Mouse (Mus musculus) kidney, adult 2 months (tissue): ENCODE results near the gene Sod2. TPM values are rescaled to one million over a fixed set of nuclear protein-coding genes. Genes with fewer than 3 reads are reported as not detected.
"Not testable (repeated sequence)": the region's sequence is repeated elsewhere in the genome, so short reads cannot be mapped to it uniquely, and the experiment has no call there.

Experiments used
- DNase-seq: peaks from one replicate; pipeline ENCODE4 v3.0.0; 2021
- H3K27ac ChIP-seq: fragments of 200-500 bp; 2 replicates; pipeline ENCODE4 v1.5.1; 2012; ENCODE audit warnings: low read depth, low read length, control low read depth, inconsistent platforms; ENCODE audit not compliant: insufficient read depth
- H3K27me3 ChIP-seq: fragments of 200-500 bp; replicated peaks from 2 replicates; pipeline ENCODE4 v1.6.1; 2012; ENCODE audit warnings: mild to moderate bottlenecking, moderate library complexity, low read length, inconsistent platforms; ENCODE audit not compliant: control insufficient read depth, insufficient read depth
- H3K36me3 ChIP-seq: fragments of 200-500 bp; 2 replicates; pipeline ENCODE4 v1.6.1; 2012; ENCODE audit warnings: mild to moderate bottlenecking, moderate library complexity, low read length, inconsistent platforms; ENCODE audit not compliant: control insufficient read depth, insufficient read depth
- H3K4me1 ChIP-seq: fragments of 200-500 bp; 2 replicates; pipeline ENCODE4 v1.6.1; 2011; ENCODE audit warnings: low read length; ENCODE audit not compliant: control insufficient read depth, insufficient read depth
- H3K4me3 ChIP-seq: fragments of 200-500 bp; 2 replicates; pipeline ENCODE4 v1.5.1; 2011; ENCODE audit warnings: mild to moderate bottlenecking, low read depth, low read length, control low read depth; ENCODE audit not compliant: insufficient read depth
- CTCF ChIP-seq: fragments of 200-500 bp; conservative IDR thresholded peaks from 2 replicates; pipeline ENCODE4 v1.5.1; 2011; ENCODE audit warnings: low read depth, mild to moderate bottlenecking, control low read depth, low read length, moderate library complexity, mixed read lengths; ENCODE audit not compliant: insufficient read depth, insufficient read length
- POLR2A ChIP-seq: fragments of 200-500 bp; IDR thresholded peaks from one replicate; pipeline ENCODE4 v1.6.1; 2011; ENCODE audit warnings: low read depth, low read length, control low read depth
- WGBS: fragments of 180-500 bp; shearing (Covaris S2); methylation state at CpG from one replicate; pipeline ENCODE4 v1.1.7; 2018; 5-methylcytosine and 5-hydroxymethylcytosine counted together
- polyA plus RNA-seq: library from polyadenylated mRNA; depleted of rRNA; stranded (reverse); fragments of >200 nt; gene quantifications from 2 replicates; pipeline ENCODE4 v1.2.3, GENCODE M21; 2012

Gene Sod2
- polyA plus RNA-seq, 1 experiment, result 731 TPM

GRCm38 (mm10) chr17:13008528-13008927 lies 1.9 kb downstream of the Sod2 start:
- DNase-seq, result peak; percentile 71
- TF ChIP-seq POLR2A, result no peak
- TF ChIP-seq CTCF, result no peak
- Histone ChIP-seq H3K27me3 (no peaks in the 10 kb centered on the region), H3K4me3 (peak overlapping the region; percentile 92), H3K27ac (peak overlapping the region; percentile 95), H3K36me3 (peaks cover 6% of the 10 kb centered on the region), H3K4me1 (0 out of 2 replicates have a peak, but pooled peaks cover 3% of the 10 kb centered on the region)
- WGBS, result 2% methylated on average over 10 of the region's 10 CpGs

- 11% methylated on average over 3 of the region's 3 CpGs for WGBS
- Histone ChIP-seq H3K36me3 (peaks cover 7% of the 10 kb centered on the region), H3K4me1 (peaks cover 3% of the 10 kb centered on the region; the same call in 1 of the 2 replicates), H3K4me3 (no peak overlapping the region), H3K27me3 (no peaks in the 10 kb centered on the region), H3K27ac (no peak overlapping the region)
- TF ChIP-seq POLR2A (no peak), CTCF (no peak; the same call in 1 of the 2 replicates)
- DNase-seq, result peak; percentile 79
These were observed 3.2 kb downstream of the Sod2 start for GRCm38 (mm10) chr17:13009887-13010286.

- WGBS, result 39% methylated on average over 3 of the region's 3 CpGs
- TF ChIP-seq CTCF (no peak), POLR2A (no peak)
- Histone ChIP-seq H3K4me1 (peaks cover 3% of the 10 kb centered on the region; the same call in 1 of the 2 replicates), H3K4me3 (no peak overlapping the region), H3K27me3 (no peaks in the 10 kb centered on the region), H3K27ac (peak overlapping the region; percentile 32), H3K36me3 (peaks cover 12% of the 10 kb centered on the region)
- DNase-seq, result peak; percentile 91
These were observed 6.7 kb downstream of the Sod2 start for GRCm38 (mm10) chr17:13013316-13013715.

- H3K36me3 ChIP-seq, H3K4me1 ChIP-seq, H3K27me3 ChIP-seq, H3K27ac ChIP-seq, H3K4me3 ChIP-seq, DNase-seq: not testable (repeated sequence)
- 89% methylated on average over 5 of the region's 12 CpGs for WGBS
These were observed 30.1 kb downstream of the Sod2 start for GRCm38 (mm10) chr17:13036627-13037192.

GRCm38 (mm10) chr17:13043846-13044673 lies 37.4 kb downstream of the Sod2 start:
- not testable (repeated sequence) for H3K4me1 ChIP-seq, H3K4me3 ChIP-seq, H3K36me3 ChIP-seq, H3K27me3 ChIP-seq, H3K27ac ChIP-seq
- peak; percentile 38 for TF ChIP-seq CTCF
- DNase-seq, result peak; percentile 45
- 19% methylated on average over 4 of the region's 4 CpGs for WGBS

GRCm38 (mm10) chr17:13052124-13052813 lies 45.6 kb downstream of the Sod2 start, which contains the start of gene Gpr31b:
TSS of gene Gpr31b (minus strand) at chr17:13052296.
- DNase-seq, result not testable (repeated sequence)
- WGBS, result 58% methylated on average over 2 of the region's 8 CpGs

GRCm38 (mm10) chr17:13060804-13061203 lies 54.2 kb downstream of the Sod2 start, which contains the start of gene Tcp10b:
TSS of gene Tcp10b (plus strand) at chr17:13061104.
- whole genome bisulfite sequencing, result 92% methylated on average over 4 of the region's 4 CpGs
- not testable (repeated sequence) for H3K36me3 ChIP-seq

More at GRCm38 (mm10) chr17:13052124-13052813, 45.6 kb downstream of the Sod2 start, which contains the start of gene Gpr31b:
- not testable (repeated sequence) for H3K27ac ChIP-seq, H3K4me1 ChIP-seq, H3K36me3 ChIP-seq, H3K27me3 ChIP-seq, H3K4me3 ChIP-seq

GRCm38 (mm10) chr17:13062882-13063281 lies 56.2 kb downstream of the Sod2 start:
- WGBS, result 91% methylated on average over 7 of the region's 7 CpGs
- DNase-seq, result not testable (repeated sequence)

More at GRCm38 (mm10) chr17:13060804-13061203, 54.2 kb downstream of the Sod2 start, which contains the start of gene Tcp10b:
- H3K27ac ChIP-seq, H3K4me1 ChIP-seq, H3K4me3 ChIP-seq, H3K27me3 ChIP-seq, DNase-seq: not testable (repeated sequence)

GRCm38 (mm10) chr17:13067864-13068385 lies 61.3 kb downstream of the Sod2 start:
- not testable (repeated sequence) for DNase-seq, H3K36me3 ChIP-seq, H3K4me3 ChIP-seq, H3K27me3 ChIP-seq, H3K4me1 ChIP-seq, H3K27ac ChIP-seq
- 76% methylated on average over 1 of the region's 4 CpGs for WGBS

More at GRCm38 (mm10) chr17:13062882-13063281, 56.2 kb downstream of the Sod2 start:
- H3K4me1 ChIP-seq, H3K27me3 ChIP-seq, H3K27ac ChIP-seq, H3K4me3 ChIP-seq, H3K36me3 ChIP-seq: not testable (repeated sequence)

GRCm38 (mm10) chr17:13069227-13069626 lies 62.6 kb downstream of the Sod2 start:
- not testable (repeated sequence) for H3K36me3 ChIP-seq, DNase-seq, H3K4me3 ChIP-seq, H3K27ac ChIP-seq, H3K4me1 ChIP-seq, H3K27me3 ChIP-seq
- 24% methylated on average over 4 of the region's 5 CpGs for WGBS
